Mouse (Mus musculus): ENCODE results near the gene Aurkaip1. TPM values are rescaled to one million over a fixed set of nuclear protein-coding genes. Genes with fewer than 3 reads are reported as not detected.
A peak's percentile ranks its signal among the peaks of the same experiment; 100 is the strongest.

Gene Aurkaip1
- 100 to 1,000 TPM; 106 to 108 TPM for total RNA-seq (2021)
- long read RNA-seq, experiment 1, transcript Aurkaip1-201 (4 exons, 1,159 nt), result major isoform, 95 of 119 reads
- long read RNA-seq, experiment 1, transcript Aurkaip1-203 (3 exons, 1,029 nt), result minor isoform, 8 of 119 reads
- long read RNA-seq, experiment 1, partial matches to known transcripts, result 2 of 119 reads
- long read RNA-seq, experiment 1, other reads (novel, unspliced or antisense), result 11 of 119 reads
- long read RNA-seq, experiment 2, transcript Aurkaip1-201 (4 exons, 1,159 nt), result major isoform, 75 of 89 reads
- long read RNA-seq, experiment 2, partial matches to known transcripts, result 1 of 89 reads
- long read RNA-seq, experiment 2, other reads (novel, unspliced or antisense), result 6 of 89 reads

DNA sequence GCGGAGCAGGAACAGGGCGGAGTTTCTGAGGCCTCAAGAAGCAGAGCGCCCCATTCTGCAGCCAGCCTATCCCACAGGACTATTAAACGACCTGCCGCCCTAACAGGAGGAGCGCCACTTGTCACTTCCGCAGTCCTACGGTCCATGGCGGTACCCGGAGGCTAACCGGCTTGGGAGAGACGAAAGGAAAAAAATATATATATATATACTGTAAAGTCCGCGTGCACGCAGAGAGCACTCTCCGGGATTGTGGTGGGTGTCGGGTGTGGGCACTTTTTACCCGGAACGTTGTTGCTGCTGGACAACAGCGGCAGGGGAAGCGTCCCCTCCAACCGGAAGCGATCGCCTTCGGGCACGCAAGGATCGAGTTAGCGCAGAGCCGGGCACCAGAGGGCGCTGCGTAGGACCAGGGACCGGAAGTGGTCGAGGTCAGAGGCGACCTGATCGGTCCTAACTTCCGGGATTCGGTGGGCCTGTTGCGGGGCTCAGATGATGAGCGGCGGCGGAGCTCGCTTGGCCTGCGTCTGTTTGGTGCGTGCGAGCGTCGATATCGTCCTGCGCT is at the start of gene Aurkaip1:
Gene Aurkaip1, plus strand, starts transcription at position 68 of the 562 bp plus-strand sequence.
- DNase-seq, result peak; percentile 96

DNA sequence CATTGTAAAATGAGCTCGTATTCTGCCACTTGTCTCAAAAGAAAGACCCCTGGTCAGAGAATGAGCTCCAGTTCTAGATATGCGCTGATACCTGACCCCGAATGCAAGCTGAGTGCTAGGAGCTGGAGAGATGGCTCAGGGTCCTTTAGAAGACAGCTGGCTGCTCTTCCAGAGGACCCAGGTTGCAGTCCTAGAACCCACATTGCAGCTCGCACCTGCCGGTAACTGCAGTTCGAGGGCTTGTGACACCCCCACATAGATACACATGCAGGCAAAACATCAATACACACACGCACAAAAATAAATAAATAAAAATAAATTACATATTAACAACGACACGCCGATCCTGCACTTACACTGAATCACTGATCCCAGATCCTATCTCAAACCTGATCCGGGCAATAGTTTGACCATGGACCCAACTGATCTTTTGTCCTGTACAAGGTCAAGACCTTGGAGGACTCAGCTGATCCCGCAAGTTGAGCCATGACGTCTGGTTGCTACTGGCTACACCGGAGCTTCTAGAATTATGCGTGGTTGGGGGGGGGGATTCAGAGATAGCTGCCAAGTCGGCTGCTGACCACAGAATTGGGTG is 47.5 kb upstream of the Aurkaip1 start:
- peak in 1 of 2 experiments; percentile 30 for DNase-seq

DNA sequence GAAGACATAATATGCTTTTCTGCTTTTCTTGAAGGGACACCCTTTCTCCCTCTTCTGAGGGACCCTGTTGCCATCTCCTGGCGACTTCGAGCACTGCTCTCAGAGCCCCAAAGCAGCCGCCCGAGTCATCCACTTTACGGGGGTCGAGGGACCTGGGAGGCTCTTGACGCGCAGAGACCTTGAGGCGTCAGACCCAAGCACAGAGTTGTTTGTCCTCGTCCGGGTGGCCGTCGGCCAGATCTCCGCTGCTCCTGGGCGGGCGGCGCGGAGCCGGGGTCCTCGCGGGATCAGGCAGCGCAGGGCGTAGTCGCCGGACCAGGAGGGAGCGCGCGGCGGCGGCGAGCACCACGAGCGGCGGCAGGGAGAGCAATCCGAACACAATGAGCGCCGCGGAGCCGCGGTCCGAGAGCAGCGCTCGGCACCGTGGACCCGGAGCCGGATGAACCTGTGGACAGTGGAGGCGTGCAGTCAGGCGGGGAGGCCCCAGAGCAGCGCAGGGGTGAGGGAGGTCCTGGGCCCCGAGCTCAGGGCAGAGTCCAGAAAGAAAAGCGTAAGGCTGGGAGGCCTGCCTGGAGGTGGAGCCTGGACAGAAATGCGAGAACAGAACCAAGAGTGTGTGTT is 46.9 kb upstream of the Aurkaip1 start:
- DNase-seq, result peak; percentile 88 to 91

DNA sequence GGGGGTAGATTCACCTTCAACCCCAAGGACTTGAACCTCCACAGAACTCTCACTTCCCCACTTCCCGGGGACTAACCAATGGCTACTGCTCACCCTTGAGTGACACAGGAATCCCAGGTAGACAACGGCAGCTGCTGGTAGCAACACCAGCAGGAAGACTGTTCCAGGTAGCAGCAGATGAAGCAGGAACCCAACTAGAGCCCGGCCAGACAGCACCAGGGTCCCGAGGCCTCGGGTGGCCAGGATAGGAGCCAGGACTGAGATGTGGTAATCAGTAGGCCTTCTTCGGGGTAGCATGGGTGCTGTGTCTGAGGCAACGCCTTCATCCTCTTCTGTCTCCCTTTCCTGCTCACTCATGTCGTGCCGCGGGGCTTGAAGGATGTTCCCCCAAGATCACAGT is 45.8 kb upstream of the Aurkaip1 start:
- DNase-seq, result no peak

DNA sequence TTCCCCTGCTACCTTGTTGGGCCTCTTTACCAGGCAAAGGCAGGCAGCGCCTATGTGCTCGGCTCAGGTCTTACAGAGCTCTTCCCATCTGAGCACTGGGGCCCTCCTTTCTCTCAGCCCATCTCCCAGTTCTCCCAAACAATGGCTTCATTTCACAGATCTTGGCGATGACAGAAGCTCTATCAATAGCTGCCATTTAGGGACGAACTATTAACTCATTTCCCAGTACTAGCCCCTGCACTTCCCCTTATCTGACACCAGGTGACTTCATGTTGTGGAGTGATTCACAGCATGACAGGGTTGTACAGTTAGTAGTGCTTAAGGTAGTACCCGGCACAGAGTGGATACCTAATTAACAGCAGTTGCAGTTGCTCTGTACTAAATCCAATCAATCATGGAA is 45.3 kb upstream of the Aurkaip1 start, which contains the start of gene Tmem88b:
Gene Tmem88b, minus strand, starts transcription at position 56 of the 400 bp plus-strand sequence.
- no peak for DNase-seq

DNA sequence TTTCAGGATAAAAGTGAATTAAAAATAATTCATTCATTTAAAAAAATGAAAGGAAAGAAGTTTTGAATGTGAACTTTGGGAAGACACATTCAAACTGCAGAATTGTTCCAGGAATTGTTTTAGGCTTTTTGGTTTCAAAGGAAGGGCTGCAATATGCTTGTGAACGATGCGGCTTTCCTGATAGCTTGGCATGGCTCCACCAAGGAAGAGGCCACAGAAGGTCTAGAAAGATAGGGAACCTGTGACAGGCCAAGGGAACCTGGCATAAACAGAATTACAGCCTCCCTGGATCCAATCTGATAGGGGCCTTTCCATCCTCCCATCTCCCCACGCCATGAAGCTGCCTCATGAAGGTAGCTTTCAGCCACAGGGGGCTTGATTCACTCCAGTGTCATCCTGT is 42.8 kb upstream of the Aurkaip1 start:
- no peak for DNase-seq

DNA sequence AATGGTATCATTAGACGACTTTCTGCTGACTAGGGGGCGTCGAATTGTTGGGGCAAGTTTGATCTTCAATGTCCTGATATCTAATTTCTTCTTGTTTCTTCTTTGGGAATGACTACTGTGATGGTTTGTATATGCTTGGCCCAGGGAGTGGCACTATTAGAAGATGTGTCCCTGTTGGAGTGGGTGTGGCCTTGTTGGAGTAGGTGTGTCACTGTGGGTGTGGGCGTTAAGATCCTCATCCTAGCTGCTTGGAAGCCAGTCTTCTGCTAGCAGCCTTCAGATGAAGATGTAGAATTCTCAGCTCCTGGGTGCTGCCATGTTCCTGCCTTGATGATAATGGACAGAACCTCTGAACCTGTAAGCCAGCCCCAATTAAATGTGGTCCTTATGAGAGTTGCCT is 42.2 kb upstream of the Aurkaip1 start:
- peak in 1 of 2 experiments; percentile 0 for DNase-seq

DNA sequence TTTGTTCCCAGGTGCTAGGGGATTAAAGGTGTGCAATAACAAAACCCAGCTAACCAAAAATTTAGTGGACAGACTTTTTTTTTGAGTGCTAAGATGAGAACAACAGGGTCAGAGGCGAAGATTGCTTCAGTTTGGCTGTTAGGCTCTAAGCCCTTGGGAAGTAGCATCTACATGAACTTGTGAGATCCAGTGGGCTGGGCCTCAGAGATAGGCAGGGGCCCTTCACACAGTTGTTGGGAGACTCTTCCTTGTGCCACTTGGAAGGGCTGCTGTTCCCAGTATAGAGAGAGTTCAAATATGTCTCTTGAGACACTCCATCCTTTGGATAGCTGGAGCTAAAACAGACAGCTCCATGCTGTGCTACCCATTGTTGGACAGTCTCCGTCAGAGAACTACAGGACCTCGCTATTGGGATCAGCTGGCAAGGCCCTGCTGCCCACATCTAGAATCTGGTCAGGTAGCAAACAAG is 41.0 kb upstream of the Aurkaip1 start, which contains the start of gene Ankrd65:
Gene Ankrd65, plus strand, starts transcription at position 419 of the 469 bp plus-strand sequence.
- DNase-seq, result no peak

DNA sequence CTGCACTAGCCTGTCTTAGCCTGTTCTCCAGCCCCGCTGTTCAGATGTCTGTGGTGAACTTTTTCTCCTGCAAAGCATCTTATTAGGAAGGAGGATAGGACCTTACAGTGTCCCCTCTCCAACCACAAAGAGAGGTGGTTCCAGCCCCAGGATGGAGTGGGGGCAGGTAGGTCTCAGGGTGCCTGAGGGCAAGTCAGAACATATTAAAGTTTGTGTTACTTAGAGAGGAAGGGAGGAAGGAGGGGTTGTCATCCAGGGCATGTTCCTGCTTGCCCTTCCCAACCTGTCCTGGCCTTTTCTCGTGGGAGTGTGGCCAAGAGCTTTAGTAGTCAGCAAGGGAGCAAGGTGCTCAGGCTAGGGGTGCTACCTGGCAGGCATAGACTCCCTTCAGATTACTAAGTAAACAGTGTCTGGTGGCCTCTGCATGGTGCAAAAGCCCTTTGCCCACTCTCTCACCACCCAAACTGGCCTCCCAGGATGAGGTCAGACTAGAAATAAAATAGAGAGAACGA is 40.4 kb upstream of the Aurkaip1 start:
- DNase-seq, result no peak

DNA sequence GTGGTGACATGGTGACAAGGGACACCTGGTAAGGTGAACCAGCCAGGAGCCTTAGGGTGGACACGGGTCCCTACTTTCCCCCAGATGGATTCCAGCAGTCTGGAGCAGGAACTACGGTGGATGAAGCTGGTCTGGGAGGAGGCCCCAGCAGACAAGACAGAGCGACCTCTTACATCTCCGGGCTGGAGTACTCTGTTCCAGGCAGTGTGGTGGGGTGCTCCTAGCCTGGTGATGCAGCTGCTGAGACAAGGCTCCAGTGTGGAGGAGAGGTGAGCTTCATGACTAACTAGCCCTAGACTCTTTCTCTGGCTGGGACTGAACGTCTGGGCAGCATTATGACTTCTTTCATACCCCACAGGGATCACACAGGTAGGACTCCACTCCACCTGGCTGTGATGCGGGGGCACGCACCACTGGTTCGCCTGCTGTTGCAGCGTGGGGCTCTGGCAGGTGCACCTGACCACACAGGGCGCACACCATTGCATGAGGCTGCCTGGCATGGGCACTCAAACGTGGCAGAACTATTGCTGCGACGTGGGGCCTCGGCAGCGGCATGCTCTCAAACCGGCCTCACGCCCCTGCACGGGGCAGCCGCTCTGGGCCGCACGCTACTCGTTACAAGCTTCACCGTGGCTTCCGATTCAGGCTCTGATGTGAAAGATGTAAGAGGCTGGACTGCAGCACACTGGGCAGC is 39.7 kb upstream of the Aurkaip1 start:
- DNase-seq, result peak in 1 of 2 experiments; percentile 0

DNA sequence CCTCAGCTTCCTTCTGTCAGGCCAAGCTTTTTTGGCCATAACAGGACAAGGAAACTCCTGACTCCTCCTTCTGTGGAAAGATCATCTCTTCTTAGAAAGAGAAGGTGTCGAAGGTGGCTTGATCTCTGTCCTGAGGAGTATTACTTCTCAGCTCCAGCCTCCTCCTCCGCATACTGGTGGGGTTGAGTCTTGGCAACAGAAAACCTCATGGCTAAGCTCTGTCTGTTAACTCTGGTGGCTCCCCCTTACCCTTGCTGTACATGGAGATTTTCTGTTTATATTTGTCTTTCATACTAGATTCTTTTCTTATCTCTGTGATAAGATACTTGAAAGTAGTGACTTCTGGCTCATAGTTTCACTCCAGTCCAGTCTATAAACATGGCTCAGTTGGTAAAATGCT is 37.3 kb upstream of the Aurkaip1 start:
- no peak for DNase-seq

DNA sequence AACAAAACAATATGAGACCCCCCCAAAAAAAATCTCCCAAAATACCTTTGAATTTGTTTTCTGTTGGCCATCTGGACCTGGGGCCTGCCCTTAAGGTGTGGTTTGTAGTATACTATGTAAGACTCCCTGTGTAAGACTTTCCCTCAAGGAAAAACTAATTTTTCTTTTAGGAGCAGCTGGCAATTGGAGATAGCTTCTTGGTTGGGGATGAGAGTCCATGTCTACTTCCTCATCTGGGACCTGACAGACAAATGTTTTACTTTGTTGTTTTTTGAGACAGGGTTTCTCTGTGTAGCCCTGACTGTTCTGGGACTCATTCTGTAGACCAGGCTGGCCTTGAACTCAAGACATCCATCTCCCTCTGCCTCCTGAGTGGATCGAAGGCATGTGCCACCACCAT is 29.0 kb upstream of the Aurkaip1 start:
- no peak for DNase-seq

DNA sequence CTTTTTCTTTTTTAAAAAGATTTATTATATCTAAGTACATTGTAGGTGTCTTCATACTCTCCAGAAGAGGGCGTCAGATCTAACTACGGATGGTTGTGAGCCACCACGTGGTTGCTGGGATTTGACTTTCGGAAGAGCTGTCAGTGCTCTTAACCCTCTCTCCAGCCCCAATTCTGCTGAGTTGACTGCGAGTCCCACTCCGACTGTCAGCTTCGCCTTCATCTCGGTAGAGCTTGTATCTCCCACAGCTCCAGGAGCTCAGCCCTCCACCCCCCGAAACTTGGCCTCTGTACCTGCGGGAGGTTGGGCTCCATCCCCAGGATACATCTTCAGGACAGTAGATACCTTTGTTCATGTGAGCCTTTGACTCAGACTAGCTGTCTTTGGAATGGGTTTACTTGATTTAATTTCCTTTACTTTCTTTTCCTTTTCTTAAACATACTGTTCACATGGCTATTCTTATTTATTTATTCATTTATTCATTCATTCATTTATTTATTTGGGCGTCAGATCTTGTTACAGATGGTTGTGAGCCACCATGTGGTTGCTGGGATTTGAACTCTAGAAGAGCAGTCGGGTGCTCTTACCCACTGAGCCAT is 28.2 kb upstream of the Aurkaip1 start, which contains the start of gene Mrpl20:
Gene Mrpl20, plus strand, starts transcription at position 138 of the 599 bp plus-strand sequence.
- DNase-seq, result no peak

DNA sequence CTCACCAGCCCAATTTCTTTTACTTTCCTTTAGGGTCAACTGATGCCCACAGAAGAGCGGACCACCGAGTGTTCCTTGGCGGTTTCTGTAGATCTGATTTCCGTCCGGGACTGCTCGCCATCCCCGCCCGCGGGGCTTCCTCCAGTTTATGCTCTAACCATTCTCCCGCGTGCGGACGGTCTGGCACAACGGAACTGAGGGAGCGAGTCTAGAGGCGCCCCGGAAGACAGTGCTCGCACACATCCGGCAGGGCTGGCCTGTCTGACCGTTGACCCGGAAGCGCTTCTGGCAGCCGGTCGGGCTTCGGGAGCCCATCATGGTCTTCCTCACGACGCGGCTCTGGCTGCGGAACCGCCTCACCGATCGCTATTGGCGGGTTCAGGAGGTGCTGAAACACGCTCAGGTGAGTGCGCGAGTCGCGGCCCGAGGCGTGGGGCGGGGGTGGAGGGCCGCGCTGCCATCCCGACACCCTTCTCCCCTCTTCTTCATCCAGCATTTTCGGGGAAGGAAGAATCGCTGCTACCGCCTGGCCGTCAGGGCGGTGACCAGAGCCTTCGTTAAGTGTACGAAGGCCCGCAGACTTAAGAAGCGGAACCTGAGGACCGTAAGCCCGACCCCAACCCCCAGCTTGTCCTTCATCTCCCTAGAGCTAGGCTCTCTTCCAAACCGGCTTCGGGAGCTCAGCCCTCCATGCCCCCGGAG is 27.6 kb upstream of the Aurkaip1 start:
- DNase-seq, result peak; percentile 96 to 98

DNA sequence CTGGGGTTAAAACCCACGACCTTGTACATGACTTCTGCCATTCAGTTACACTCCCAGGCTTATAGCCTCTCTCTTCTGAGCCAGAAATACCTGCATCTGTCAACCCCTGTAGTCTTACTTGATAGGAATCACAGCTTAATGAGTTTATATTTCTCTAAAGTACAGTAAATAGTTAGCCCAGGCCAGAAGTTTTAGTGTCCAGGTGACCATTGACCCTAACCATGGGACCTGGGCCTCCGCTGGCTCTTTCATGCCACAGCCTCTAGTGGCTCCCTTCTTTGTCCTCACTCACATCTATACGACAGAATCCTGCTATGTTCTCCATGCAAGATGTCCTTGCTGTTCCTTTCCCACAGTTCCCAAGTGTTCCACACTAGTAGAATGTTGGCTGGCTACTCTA is 23.2 kb upstream of the Aurkaip1 start:
- DNase-seq, result no peak

DNA sequence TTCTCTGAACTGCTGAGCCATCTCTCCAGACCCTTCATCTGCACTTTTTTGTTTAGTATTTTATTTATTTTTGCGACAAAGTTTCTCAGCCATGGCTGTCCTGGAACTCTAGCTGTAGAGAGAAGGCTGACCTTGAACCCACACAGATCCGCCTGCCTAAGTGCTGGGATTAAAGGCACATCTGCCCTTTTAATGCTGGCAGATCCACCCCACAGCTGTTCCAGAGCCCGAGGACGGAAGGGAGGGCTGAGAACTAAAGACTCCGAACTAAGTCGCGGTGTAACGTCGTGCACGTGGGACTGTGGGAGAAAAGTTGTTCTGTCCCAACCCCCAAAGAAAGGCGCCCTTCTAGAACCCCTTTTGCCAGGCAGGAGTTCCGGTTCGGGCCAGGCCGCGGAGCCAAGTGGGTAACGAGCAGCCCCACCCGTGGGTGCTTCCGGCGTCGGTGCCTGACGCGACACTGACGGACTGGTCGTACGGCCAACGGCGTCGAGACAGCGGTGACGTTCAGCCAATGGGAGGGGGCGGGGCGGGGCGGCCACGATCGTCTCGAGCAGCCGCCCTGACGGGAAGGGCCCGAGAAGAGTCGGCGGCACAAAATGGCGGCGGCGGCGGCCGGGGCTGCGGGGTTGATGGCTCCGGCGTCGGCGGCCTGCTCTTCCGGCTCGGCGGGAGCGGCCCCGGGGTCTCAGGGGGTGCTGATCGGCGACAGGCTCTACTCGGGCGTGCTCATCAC is 19.0 kb upstream of the Aurkaip1 start, which contains the start of gene Ccnl2:
Gene Ccnl2, plus strand, starts transcription at position 561 of the 736 bp plus-strand sequence.
- peak; percentile 94 to 97 for DNase-seq

DNA sequence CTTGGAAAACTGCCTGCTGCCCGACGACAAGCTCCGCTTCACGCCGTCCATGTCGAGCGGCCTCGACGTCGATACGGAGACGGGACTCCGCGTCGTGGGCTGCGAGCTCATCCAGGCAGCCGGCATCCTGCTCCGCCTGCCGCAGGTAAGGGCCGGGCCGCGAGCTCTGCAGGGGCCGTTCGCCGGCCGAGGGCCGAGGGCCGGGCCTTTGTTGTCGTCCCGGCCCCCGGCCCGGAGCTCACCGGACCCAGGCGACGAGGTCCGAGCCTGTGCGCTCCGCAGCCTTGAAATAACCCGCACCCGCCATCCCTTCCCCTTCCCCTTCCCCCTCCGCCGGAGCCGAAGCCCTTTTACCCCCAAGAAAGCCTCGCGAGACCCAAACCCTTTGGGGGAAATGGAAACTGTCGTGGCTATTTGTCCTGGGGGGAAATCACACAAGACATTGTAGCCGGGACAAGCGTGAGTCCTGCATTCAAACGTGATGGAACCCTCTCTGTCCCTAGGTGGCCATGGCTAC is 18.3 kb upstream of the Aurkaip1 start:
- peak in 1 of 2 experiments; percentile 33 for DNase-seq

DNA sequence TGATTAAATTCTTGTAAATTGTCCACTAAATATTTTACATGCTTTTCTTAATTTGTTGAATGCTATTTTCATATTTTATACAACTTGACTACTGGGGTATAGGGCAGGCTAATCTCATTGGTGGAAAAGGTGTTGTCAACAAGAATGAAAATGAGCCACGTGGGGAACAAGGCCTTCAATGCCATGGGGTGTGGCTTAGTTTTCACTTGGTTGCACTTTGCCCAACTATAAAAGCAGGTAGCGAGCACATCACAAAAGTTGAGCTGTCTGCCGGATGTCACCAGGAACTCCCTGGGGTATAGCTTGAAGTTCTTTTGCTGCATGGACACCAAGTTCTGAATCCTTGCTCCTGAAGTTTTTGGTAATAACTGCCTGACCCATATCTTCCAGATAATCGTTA is 13.5 kb upstream of the Aurkaip1 start:
- no peak for DNase-seq

DNA sequence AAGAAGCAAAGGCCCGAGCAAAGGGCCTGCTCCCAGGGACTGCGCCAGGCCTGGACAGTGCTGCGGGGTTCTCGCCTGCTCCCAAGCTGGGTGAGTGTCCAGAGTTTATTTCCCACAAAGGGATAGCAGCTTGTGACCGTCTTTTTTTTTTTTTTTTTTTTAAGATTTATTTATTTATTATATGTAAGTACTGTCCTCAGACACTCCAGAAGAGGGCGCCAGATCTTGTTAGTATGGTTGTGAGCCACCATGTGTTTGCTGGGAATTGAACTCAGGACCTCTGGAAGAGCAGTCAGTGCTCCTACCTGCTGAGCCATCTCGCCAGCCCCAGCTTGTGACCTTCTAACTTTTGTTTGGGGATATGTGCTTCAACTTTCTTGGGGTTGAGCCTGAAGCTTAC is 10.0 kb upstream of the Aurkaip1 start:
- DNase-seq, result peak in 1 of 2 experiments; percentile 37

DNA sequence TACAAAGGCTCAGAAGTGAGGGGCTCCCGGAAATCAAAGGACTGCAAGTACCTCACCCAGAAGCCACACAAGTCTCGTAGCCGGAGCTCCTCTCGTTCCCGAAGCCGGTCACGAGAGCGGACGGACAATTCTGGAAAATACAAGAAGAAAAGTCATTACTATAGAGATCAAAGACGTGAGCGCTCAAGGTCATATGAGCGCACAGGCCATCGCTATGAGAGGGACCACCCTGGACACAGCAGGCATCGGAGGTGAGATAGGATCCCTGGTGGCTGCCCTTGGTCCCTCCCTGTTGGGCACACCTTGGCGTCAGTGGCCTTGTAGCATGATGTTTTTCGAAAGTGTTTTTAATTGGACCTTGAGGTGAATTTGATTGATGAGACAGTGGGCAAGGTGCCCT is 7.6 kb upstream of the Aurkaip1 start:
- DNase-seq, result no peak
